Mouse (Mus musculus): ENCODE data around the gene ccdc198.

Gene ccdc198

GRCm38 (mm10) chr14:49201073-49201778 lies 44.0 kb downstream of the ccdc198 start:
- DNase-seq (ENCODE audit: low read depth, low spot score): no peak

- DNase-seq (ENCODE audit: low read depth, low spot score): no peak
Measured at GRCm38 (mm10) chr14:49197031-49197527, 48.2 kb downstream of the ccdc198 start.

- peak; percentile 15 for DNase-seq (ENCODE audit: low read depth, low spot score)
Measured at GRCm38 (mm10) chr14:49186270-49186669, 59.0 kb downstream of the ccdc198 start.

- no peak for DNase-seq (ENCODE audit: low read depth, low spot score)
Measured at GRCm38 (mm10) chr14:49179736-49180135, 65.5 kb downstream of the ccdc198 start.

- DNase-seq (ENCODE audit: low read depth, low spot score): peak; percentile 51
Measured at GRCm38 (mm10) chr14:49173290-49174135, 71.8 kb downstream of the ccdc198 start.

GRCm38 (mm10) chr14:49172582-49172988 lies 72.7 kb downstream of the ccdc198 start:
- DNase-seq (ENCODE audit: low read depth, low spot score): peak; percentile 77

GRCm38 (mm10) chr14:49171867-49172581 lies 73.2 kb downstream of the ccdc198 start, which contains the start of gene Naa30:
Gene Naa30, plus strand, starts transcription at chr14:49172226.
- peak; percentile 97 for DNase-seq (ENCODE audit: low read depth, low spot score)

- DNase-seq (ENCODE audit: low read depth, low spot score): no peak
Measured at GRCm38 (mm10) chr14:49171286-49171685, 74.0 kb downstream of the ccdc198 start.
